In genomic region chr12:22745556-22745955, GRCm38 (mm10) we compare ENCODE assay signal across 7 mouse cellular contexts.
DNase-seq lines count a peak whose midpoint lies in the region; ATAC-seq and TF ChIP-seq lines count a peak whose summit lies in the region.
"Not testable (repeated sequence)": the region's sequence is repeated elsewhere in the genome, so short reads cannot be mapped to it uniquely, and the experiment has no call there.

No protein-coding gene starts in this region.

- DNase-seq in adrenal gland, postnatal 36 days: peak; percentile 49 to 72
- peak; percentile 10 for DNase-seq in forelimb bud, embryonic 11.5 days (ENCODE audit: low read depth, low spot score)
- DNase-seq in heart, postnatal 10 days: peak; percentile 35 to 39
- DNase-seq in kidney, adult 8-10 months: peak; percentile 4 to 15
- peak; percentile 2 for DNase-seq in limb, embryonic 14.5 days (ENCODE audit: low spot score)
- peak; percentile 28 for DNase-seq in midbrain, embryonic 10.5 days (ENCODE audit: low spot score)
- DNase-seq in right cerebral cortex, postnatal 25 days: peak; percentile 3

- H3K27ac ChIP-seq in limb, embryonic 14.5 days (replicated peaks; ENCODE audit: low read depth, low read length); midbrain, embryonic 10.5 days (replicated peaks): not testable (repeated sequence)

- H3K9me3 ChIP-seq in limb, embryonic 14.5 days (ENCODE audit: control insufficient read depth, low read length): not testable (repeated sequence)
- H3K9me3 ChIP-seq in midbrain, embryonic 10.5 days (replicated peaks): peaks cover 20% of the 10 kb centered on the region

- H3K9ac ChIP-seq in limb, embryonic 14.5 days (ENCODE audit: low read depth, low read length, severe bottlenecking): 0 out of 2 replicates have a peak overlapping the region, but pooled peaks have one; percentile 4

- H3K4me1 ChIP-seq in limb, embryonic 14.5 days (ENCODE audit: control insufficient read depth, insufficient read depth, low read length); midbrain, embryonic 10.5 days: not testable (repeated sequence)

- WGBS in limb, embryonic 14.5 days: 2% methylated on average over 36 of the region's 40 CpGs
- WGBS in midbrain, embryonic 10.5 days: 7% methylated on average over 25 of the region's 40 CpGs

- not testable (repeated sequence) for H3K36me3 ChIP-seq in limb, embryonic 14.5 days (ENCODE audit: control insufficient read depth, insufficient read depth, low read length); midbrain, embryonic 10.5 days

- peak overlapping the region; percentile 29; the same call in 1 of the 2 replicates for H3K4me2 ChIP-seq in limb, embryonic 14.5 days (replicated peaks; ENCODE audit: low read depth, low read length, severe bottlenecking)

- intact Hi-C loops in heart, postnatal 10 days (cut with DNase I): not testable (repeated sequence)

- ATAC-seq in limb, embryonic 14.5 days (ENCODE audit: low FRiP score, low read depth): not testable (repeated sequence)

- not testable (repeated sequence) for TF ChIP-seq POLR2A in limb, embryonic 14.5 days (IDR thresholded peaks at IDR 0.05; ENCODE audit: borderline replicate concordance, extremely low read depth, insufficient read depth, insufficient read length)

- peak overlapping the region; percentile 31 for H3K4me3 ChIP-seq in limb, embryonic 14.5 days (replicated peaks; ENCODE audit: low read length)
- peak overlapping the region; percentile 45 for H3K4me3 ChIP-seq in midbrain, embryonic 10.5 days

- not testable (repeated sequence) for H3K27me3 ChIP-seq in limb, embryonic 14.5 days (ENCODE audit: control insufficient read depth, insufficient read depth, low read length); midbrain, embryonic 10.5 days (ENCODE audit: low read depth, poor library complexity, severe bottlenecking)

Comparison
In these comparisons a context has a peak if more than half of its experiments do, and no peak if none do; other contexts are left out.
1. DNase-seq: peak in every context shown above with its lines; median percentile 60 in adrenal gland, postnatal 36 days; 37 in heart, postnatal 10 days; 28 in midbrain, embryonic 10.5 days; 10 in forelimb bud, embryonic 11.5 days; 10 in kidney, adult 8-10 months; 3 in right cerebral cortex, postnatal 25 days; 2 in limb, embryonic 14.5 days.